Mouse (Mus musculus) adrenal gland, postnatal 4 days (tissue): ENCODE measurements around the gene Smok3a. TPM values are rescaled to one million over a fixed set of nuclear protein-coding genes. Genes with fewer than 3 reads are reported as not detected.
"Not testable (repeated sequence)": the region's sequence is repeated elsewhere in the genome, so short reads cannot be mapped to it uniquely, and the experiment has no call there.

ENCODE experiments used
- DNase-seq, 2 experiments: peaks; one replicate each; pipeline ENCODE4 v3.0.0; 2021 to 2022; ENCODE audit warnings: low spot score in 2 of 2, mixed read lengths in 2 of 2
- long read RNA-seq, 2 experiments: library from polyadenylated mRNA; stranded (forward); transcript quantifications; one replicate each; pipeline ENCODE4 v2.0.0; 2021
- total RNA-seq, 2 experiments: library from RNA; stranded (reverse); gene quantifications; 2 replicates each; pipeline ENCODE4 v1.2.3; 2021

Smok3a gene
- total RNA-seq = not detected
- long read RNA-seq, experiment 1 = 0 reads
- long read RNA-seq, experiment 2 = 0 reads

- DNase-seq = not testable (repeated sequence)
Observed at GRCm38 (mm10) chr5:138020961-138021479, at the start of gene Smok3a, which contains the start of gene Smok3b. Gene Smok3a (plus strand): TSS chr5:138021261. Gene Smok3b (plus strand): TSS chr5:138021429.

GRCm38 (mm10) chr5:137973161-137973560 is 47.9 kb upstream of the Smok3a start:
- no peak for DNase-seq

GRCm38 (mm10) chr5:137973738-137974137 is 47.3 kb upstream of the Smok3a start:
- DNase-seq = no peak

- DNase-seq = no peak
Observed at GRCm38 (mm10) chr5:137974724-137975123, 46.3 kb upstream of the Smok3a start.

GRCm38 (mm10) chr5:137975434-137975833 is 45.6 kb upstream of the Smok3a start:
- no peak for DNase-seq

GRCm38 (mm10) chr5:137977291-137977690 is 43.8 kb upstream of the Smok3a start:
- no peak for DNase-seq

GRCm38 (mm10) chr5:137979081-137979480 is 42.0 kb upstream of the Smok3a start:
- no peak for DNase-seq

- peak in 1 of 2 experiments; percentile 11 for DNase-seq
Observed at GRCm38 (mm10) chr5:137981300-137981699, 39.8 kb upstream of the Smok3a start, which contains the start of gene Azgp1. Gene Azgp1 (plus strand): TSS chr5:137981520.

- no peak for DNase-seq
Observed at GRCm38 (mm10) chr5:137986351-137986750, 34.7 kb upstream of the Smok3a start.

GRCm38 (mm10) chr5:138009437-138009836 is 11.6 kb upstream of the Smok3a start:
- DNase-seq = no peak

- no peak for DNase-seq
Observed at GRCm38 (mm10) chr5:138012382-138012781, 8.7 kb upstream of the Smok3a start.

GRCm38 (mm10) chr5:138016530-138016929 is 4.5 kb upstream of the Smok3a start:
- DNase-seq = no peak

GRCm38 (mm10) chr5:138016997-138017396 is 4.1 kb upstream of the Smok3a start:
- no peak for DNase-seq

- DNase-seq = not testable (repeated sequence)
Observed at GRCm38 (mm10) chr5:138019577-138019976, 1.5 kb upstream of the Smok3a start.

GRCm38 (mm10) chr5:138052894-138053293 is 31.8 kb downstream of the Smok3a start, which contains the start of gene Smok3c:
Gene Smok3c (plus strand): TSS chr5:138053194.
- not testable (repeated sequence) for DNase-seq

GRCm38 (mm10) chr5:138073803-138074202 is 52.7 kb downstream of the Smok3a start:
- DNase-seq = no peak

- no peak for DNase-seq
Observed at GRCm38 (mm10) chr5:138075684-138076083, 54.6 kb downstream of the Smok3a start.

- DNase-seq = no peak
Observed at GRCm38 (mm10) chr5:138076148-138076547, 55.1 kb downstream of the Smok3a start.

GRCm38 (mm10) chr5:138080456-138080855 is 59.4 kb downstream of the Smok3a start:
- no peak for DNase-seq

- no peak for DNase-seq
Observed at GRCm38 (mm10) chr5:138081446-138081845, 60.4 kb downstream of the Smok3a start.

- DNase-seq = no peak
Observed at GRCm38 (mm10) chr5:138083318-138083900, 62.3 kb downstream of the Smok3a start.

- DNase-seq = no peak
Observed at GRCm38 (mm10) chr5:138083936-138084335, 62.9 kb downstream of the Smok3a start.
